Mouse (Mus musculus) limb, embryonic 14.5 days (tissue): Measurements from ENCODE around the gene Lrmp. TPM values are rescaled to one million over a fixed set of nuclear protein-coding genes. Genes with fewer than 3 reads are reported as not detected.
"Not testable (repeated sequence)": the region's sequence is repeated elsewhere in the genome, so short reads cannot be mapped to it uniquely, and the experiment has no call there.

ENCODE experiments used
- ATAC-seq: fragments of 200-750 bp; cut with Nextera tagmentation; 2 replicates; pipeline ENCODE4 v1.8.0; 2017; ENCODE audit warnings: low read depth, moderate number of reproducible peaks, moderate TSS enrichment; ENCODE audit not compliant: low FRiP score
- DNase-seq: peaks from one replicate; pipeline ENCODE4 v3.0.0-alpha.2; 2015; ENCODE audit warnings: low spot score
- H3K27ac ChIP-seq: fragments of 300-500 bp; sonication (generic); replicated peaks from 2 replicates; pipeline ENCODE4 v1.5.1; 2014; ENCODE audit warnings: low read depth, mild to moderate bottlenecking, low read length, moderate library complexity, mixed read lengths
- H3K27me3 ChIP-seq: fragments of 300-500 bp; sonication (generic); 2 replicates; pipeline ENCODE4 v1.6.1; 2014; ENCODE audit warnings: low read length, mixed read lengths; ENCODE audit not compliant: control insufficient read depth, insufficient read depth
- H3K36me3 ChIP-seq: fragments of 300-500 bp; sonication (generic); 2 replicates; pipeline ENCODE4 v1.6.1; 2014; ENCODE audit warnings: mild to moderate bottlenecking, low read length, moderate library complexity, mixed read lengths; ENCODE audit not compliant: control insufficient read depth, insufficient read depth
- H3K4me1 ChIP-seq: fragments of 300-500 bp; sonication (generic); 2 replicates; pipeline ENCODE4 v1.6.1; 2014; ENCODE audit warnings: antibody characterized with exemption, low read length, mixed read lengths; ENCODE audit not compliant: control insufficient read depth, insufficient read depth
- H3K4me2 ChIP-seq: fragments of 300-500 bp; sonication (generic); replicated peaks from 2 replicates; pipeline ENCODE4 v1.6.1; 2014; ENCODE audit warnings: low read depth, mild to moderate bottlenecking, low read length, moderate library complexity; ENCODE audit not compliant: severe bottlenecking
- H3K4me3 ChIP-seq: fragments of 300-500 bp; sonication (generic); replicated peaks from 2 replicates; pipeline ENCODE4 v1.5.1; 2014; ENCODE audit warnings: low read length
- H3K9ac ChIP-seq: fragments of 300-500 bp; sonication (generic); 2 replicates; pipeline ENCODE4 v1.6.1; 2014; ENCODE audit warnings: mild to moderate bottlenecking, low read depth, low read length, moderate library complexity; ENCODE audit not compliant: severe bottlenecking
- H3K9me3 ChIP-seq: fragments of 300-500 bp; sonication (generic); 2 replicates; pipeline ENCODE4 v1.6.1; 2016; ENCODE audit warnings: low read length; ENCODE audit not compliant: control insufficient read depth
- POLR2A ChIP-seq: fragments of 200-500 bp; IDR thresholded peaks from 2 replicates; pipeline ENCODE4 v1.8.0; 2012; ENCODE audit warnings: inconsistent platforms, mild to moderate bottlenecking, moderate library complexity, borderline replicate concordance; ENCODE audit not compliant: insufficient read depth, insufficient read length; ENCODE audit errors: extremely low read depth
- WGBS: fragments of 180-500 bp; shearing (Covaris S2); extraction: QIAGEN DNeasy Blood & Tissue Kit; methylation state at CpG from one replicate; pipeline ENCODE4 v1.1.7; 2014; 5-methylcytosine and 5-hydroxymethylcytosine counted together
- polyA plus RNA-seq, 2 experiments: library from polyadenylated mRNA; depleted of rRNA in 1 of 2; stranded (reverse) in 1 of 2; unstranded in 1 of 2; fragments of >200 nt; fragmentation: Nextera tagmentation in 1 of 2; extraction: Ambion mirVana in 1 of 2; gene quantifications; 2 replicates each; pipeline versions ENCODE4 v1.2.1 to v1.2.3; 2012 to 2014

The Lrmp gene
- polyA plus RNA-seq, 2 experiments: 4.3 to 5.5 TPM

- Histone ChIP-seq H3K27ac (no peak overlapping the region), H3K27me3 (no peaks in the 10 kb centered on the region), H3K4me1 (peaks cover 7% of the 10 kb centered on the region; the same call in 1 of the 2 replicates), H3K36me3 (no peaks in the 10 kb centered on the region), H3K4me3 (no peak overlapping the region), H3K9me3 (no peaks in the 10 kb centered on the region), H3K9ac (no peak overlapping the region), H3K4me2 (no peak overlapping the region)
- no peak for ATAC-seq
- WGBS: 73% methylated on average over 1 of the region's 1 CpGs
- no peak for TF ChIP-seq POLR2A
- no peak for DNase-seq
Observed at GRCm38 (mm10) chr6:145124621-145125020, 9.2 kb downstream of the Lrmp start.

GRCm38 (mm10) chr6:145125591-145126113 is 10.2 kb downstream of the Lrmp start:
- Histone ChIP-seq H3K4me1 (peaks cover 6% of the 10 kb centered on the region; the same call in 1 of the 2 replicates), H3K4me2 (no peak overlapping the region), H3K27me3 (no peaks in the 10 kb centered on the region), H3K36me3 (no peaks in the 10 kb centered on the region), H3K9ac (no peak overlapping the region), H3K9me3 (no peaks in the 10 kb centered on the region), H3K27ac (no peak overlapping the region), H3K4me3 (no peak overlapping the region)
- no peak for ATAC-seq
- no peak for DNase-seq
- no peak for TF ChIP-seq POLR2A
- WGBS: 63% methylated on average over 7 of the region's 7 CpGs

- no peak overlapping the region for H3K4me2 ChIP-seq
- no peaks in the 10 kb centered on the region for H3K9me3 ChIP-seq
- no peaks in the 10 kb centered on the region for H3K4me1 ChIP-seq
- no peak overlapping the region for H3K27ac ChIP-seq
- WGBS: 97% methylated on average over 3 of the region's 3 CpGs
- DNase-seq (no peak), ATAC-seq (no peak)
- no peak overlapping the region for H3K9ac ChIP-seq
- TF ChIP-seq POLR2A: no peak
- no peak overlapping the region for H3K4me3 ChIP-seq
- H3K36me3 ChIP-seq: no peaks in the 10 kb centered on the region
- H3K27me3 ChIP-seq: no peaks in the 10 kb centered on the region
Observed at GRCm38 (mm10) chr6:145127652-145128051, 12.2 kb downstream of the Lrmp start.

DNA sequence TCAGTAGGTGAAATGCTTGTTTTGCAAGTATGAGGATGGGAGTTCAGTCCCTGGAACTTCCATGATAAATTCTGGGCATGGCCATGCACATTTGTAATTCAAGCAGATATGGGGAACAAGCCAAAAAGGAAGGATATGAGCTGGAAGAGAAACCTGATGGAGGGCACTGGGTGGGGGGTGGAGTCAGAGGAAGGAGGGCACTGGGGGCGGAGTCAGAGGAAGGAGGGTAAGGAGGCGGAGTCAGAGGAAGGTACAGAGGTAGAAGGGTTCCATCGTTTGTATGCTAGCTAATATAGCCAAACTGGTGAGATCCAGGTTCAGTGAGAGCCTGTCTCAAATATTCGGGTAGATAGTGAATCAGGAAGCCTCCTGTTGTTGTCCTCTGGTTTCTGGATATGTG is 14.1 kb downstream of the Lrmp start:
- H3K4me3 ChIP-seq: no peak overlapping the region
- WGBS: 71% methylated on average over 4 of the region's 4 CpGs
- no peak for DNase-seq

GRCm38 (mm10) chr6:145131991-145132390 is 16.5 kb downstream of the Lrmp start:
- no peak for ATAC-seq
- WGBS: 81% methylated on average over 5 of the region's 5 CpGs

More for the DNA sequence above, 14.1 kb downstream of the Lrmp start:
- Histone ChIP-seq H3K9me3 (no peaks in the 10 kb centered on the region), H3K4me2 (no peak overlapping the region), H3K9ac (no peak overlapping the region), H3K27ac (no peak overlapping the region), H3K4me1 (no peaks in the 10 kb centered on the region), H3K27me3 (no peaks in the 10 kb centered on the region), H3K36me3 (no peaks in the 10 kb centered on the region)
- TF ChIP-seq POLR2A: no peak
- ATAC-seq: no peak

DNA sequence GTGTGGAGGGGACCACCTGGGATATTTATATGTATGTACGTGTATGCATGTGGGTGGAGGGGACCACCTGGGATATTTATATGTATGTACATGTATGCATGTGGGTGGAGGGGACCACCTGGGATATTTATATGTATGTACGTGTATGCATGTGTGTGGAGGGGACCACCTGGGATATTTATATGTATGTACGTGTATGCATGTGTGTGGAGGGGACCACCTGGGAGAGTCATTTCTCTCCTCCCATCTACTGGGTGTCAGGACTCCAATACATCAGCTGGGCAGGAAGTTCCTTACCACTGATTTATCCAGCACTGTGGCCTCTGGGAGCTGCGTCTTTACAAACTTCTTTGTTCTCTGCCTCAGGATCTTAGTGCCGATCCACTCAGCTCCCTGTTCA is 17.5 kb downstream of the Lrmp start:
- H3K4me1 ChIP-seq, ATAC-seq, H3K27me3 ChIP-seq, H3K4me2 ChIP-seq, H3K9me3 ChIP-seq, H3K9ac ChIP-seq, H3K27ac ChIP-seq, DNase-seq, H3K36me3 ChIP-seq, H3K4me3 ChIP-seq: not testable (repeated sequence)
- 78% methylated on average over 5 of the region's 5 CpGs for WGBS

More at GRCm38 (mm10) chr6:145131991-145132390, 16.5 kb downstream of the Lrmp start:
- Histone ChIP-seq H3K9me3 (no peaks in the 10 kb centered on the region), H3K9ac (no peak overlapping the region), H3K27me3 (no peaks in the 10 kb centered on the region), H3K36me3 (no peaks in the 10 kb centered on the region), H3K4me2 (no peak overlapping the region), H3K4me3 (no peak overlapping the region), H3K4me1 (no peaks in the 10 kb centered on the region), H3K27ac (no peak overlapping the region)
- no peak for TF ChIP-seq POLR2A
- no peak for DNase-seq
